Mouse (Mus musculus) spleen, adult 12 weeks (tissue): ENCODE measurements around the gene Ppp3cb.
"Not testable (repeated sequence)": the region's sequence is repeated elsewhere in the genome, so short reads cannot be mapped to it uniquely, and the experiment has no call there.

Source experiments
- DNase-seq: peaks from one replicate; pipeline ENCODE4 v3.0.0; 2022; ENCODE audit warnings: low spot score

The Ppp3cb gene

DNA sequence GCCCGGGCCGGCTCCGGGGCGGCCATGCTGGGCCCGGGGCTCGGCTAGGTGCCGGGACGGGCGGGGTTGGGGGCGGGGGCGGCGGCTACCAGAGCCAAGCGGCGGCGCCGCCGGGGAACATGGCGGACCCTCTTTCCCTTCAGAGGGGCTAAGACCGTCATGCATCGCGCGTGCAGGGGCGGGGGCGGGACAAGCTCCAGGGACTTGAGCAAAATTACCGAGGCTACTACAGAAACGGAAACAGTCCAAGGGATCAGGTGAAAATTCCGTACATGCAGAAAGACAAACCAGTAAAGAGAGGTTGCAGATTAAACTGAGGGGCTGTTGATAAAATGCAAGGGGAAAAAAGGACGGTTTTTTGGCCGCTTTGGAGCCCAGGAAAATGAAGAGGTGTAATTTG, at the start of gene Ppp3cb:
TSS of gene Ppp3cb (minus strand) at position 159 of the 400 bp plus-strand sequence.
- peak; percentile 70 for DNase-seq

- DNase-seq: no peak
These were observed 49.4 kb upstream of the Ppp3cb start for GRCm38 (mm10) chr14:20595781-20596180.

DNA sequence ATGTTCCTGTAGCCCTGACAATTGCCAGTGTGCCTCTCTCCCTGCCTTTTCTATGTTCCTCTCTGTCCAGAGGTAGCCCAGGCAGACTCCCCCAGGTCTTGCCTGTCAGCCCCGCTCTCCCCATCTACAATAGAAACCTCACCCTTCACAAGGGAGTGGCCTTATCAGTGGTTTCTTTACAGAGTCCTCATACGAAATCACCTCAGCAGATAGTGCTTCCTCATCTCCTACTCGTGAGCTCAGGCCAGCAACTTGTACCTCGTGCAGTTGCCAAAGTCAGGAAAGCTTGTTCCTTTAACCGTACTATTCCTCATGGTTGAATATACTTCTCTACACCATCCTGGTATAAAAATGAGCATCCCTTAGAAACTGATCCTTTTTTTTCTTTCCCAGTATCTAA, 41.1 kb upstream of the Ppp3cb start:
- no peak for DNase-seq

DNA sequence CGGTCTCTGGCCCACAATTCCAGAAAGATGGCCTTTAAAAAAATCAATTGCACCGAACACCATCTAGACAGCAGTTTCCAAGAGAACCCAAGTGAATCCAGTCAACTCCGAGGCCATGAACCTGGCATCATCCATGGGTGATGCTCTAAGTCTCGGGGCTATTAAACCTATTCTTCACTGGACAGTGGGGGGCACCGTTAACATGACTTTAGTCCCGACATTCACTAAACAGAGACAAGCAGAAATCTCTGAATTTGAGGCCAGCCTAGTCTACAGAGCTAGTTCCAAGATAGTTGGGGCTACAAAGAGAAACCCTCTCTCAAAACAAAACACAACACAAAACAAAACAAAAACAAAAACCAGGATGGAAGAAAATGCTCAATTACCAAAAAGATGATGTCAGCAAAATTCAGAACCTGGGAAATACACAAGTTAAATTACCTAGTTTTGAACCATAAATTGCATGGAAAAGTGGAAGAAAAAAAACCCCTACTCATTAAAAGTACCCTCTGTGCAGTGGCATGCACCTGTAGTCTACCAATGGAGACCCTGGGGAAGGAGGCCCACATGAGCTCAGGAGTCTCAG, 32.5 kb upstream of the Ppp3cb start:
- no peak for DNase-seq

- peak; percentile 49 for DNase-seq
These were observed 29.8 kb upstream of the Ppp3cb start for GRCm38 (mm10) chr14:20576179-20576578.

DNA sequence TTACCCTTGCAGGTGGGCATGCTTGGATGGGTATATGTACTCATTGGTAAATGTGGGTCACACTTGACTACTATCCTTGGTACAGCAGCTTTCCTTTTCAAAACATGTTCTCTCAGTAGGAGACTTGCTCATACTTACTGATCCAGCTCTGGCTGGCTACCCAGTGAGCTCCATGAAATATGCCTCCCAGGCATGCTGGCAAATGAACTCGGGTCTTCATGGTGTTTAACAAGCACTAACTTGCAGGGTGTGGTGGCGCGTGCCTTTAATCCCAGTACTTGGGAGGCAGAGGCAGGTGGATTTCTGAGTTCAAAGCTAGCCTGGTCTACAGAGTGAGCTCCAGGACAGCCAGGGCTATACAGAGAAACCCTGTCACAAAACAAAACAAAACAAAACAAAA, 26.8 kb upstream of the Ppp3cb start:
- not testable (repeated sequence) for DNase-seq

- DNase-seq: no peak
These were observed 19.1 kb upstream of the Ppp3cb start for GRCm38 (mm10) chr14:20565256-20566021.

DNA sequence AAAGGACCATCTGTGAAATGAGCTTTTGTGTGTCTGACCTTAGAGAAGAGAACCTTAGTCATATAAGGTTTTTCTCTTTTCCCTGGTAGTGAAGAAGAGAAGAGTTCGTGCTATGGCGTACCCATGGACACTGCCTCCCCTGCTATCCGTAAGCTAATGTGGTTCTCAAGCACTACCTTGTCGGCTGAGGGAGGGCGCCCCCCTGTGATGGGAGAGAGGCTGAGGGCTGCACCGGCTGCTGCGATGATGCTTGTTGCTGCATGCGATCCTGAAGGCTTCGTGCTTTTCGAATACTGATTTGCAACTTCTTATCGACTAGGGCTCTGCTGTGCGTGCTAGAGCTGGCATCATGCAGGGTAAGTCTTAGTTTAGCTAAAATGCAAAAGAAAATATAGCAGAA, 18.3 kb upstream of the Ppp3cb start:
- no peak for DNase-seq

GRCm38 (mm10) chr14:20561897-20562296, 15.5 kb upstream of the Ppp3cb start:
- DNase-seq: no peak

- DNase-seq: no peak
These were observed 3.8 kb upstream of the Ppp3cb start for GRCm38 (mm10) chr14:20550136-20550535.

DNA sequence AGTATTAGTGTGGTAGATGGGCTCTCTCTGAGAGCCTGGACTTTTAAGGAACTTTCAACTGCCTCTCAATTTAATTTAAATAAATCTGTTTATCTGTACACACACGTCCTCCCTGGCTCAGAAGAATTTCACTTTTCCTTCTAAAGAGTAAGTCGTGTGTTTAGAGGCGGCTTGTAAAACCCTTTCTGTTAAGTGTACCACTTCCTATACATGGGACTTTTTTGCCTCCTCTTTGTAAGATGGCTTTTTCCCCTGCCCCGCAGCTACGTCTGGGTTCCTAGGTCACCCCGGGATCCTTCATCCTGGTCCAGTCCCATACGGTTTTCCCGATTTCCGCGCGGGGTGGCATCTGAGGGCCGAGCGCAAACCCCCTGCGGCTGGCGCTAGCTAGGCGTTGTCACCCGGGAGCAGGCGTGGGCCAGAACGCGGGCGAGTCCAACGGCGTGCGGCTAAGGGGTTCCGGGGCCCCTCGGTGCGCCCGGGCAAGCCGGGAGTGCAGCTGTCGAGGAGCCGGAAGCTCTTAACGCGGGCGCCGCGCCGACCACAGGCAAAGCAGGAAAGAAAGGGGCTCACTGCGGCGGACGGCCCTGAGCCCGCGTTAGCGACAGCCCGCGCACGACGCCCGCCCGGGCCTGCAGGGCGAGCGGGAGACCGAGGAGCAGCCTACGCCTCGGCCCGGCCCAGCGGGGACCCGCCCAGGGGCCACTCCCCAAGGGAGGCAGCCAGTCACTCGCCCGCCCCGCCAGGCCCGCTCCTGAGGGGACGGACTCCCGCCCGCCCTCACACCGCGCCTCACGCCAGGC, 643 bp downstream of the Ppp3cb start:
- peak; percentile 89 for DNase-seq

DNA sequence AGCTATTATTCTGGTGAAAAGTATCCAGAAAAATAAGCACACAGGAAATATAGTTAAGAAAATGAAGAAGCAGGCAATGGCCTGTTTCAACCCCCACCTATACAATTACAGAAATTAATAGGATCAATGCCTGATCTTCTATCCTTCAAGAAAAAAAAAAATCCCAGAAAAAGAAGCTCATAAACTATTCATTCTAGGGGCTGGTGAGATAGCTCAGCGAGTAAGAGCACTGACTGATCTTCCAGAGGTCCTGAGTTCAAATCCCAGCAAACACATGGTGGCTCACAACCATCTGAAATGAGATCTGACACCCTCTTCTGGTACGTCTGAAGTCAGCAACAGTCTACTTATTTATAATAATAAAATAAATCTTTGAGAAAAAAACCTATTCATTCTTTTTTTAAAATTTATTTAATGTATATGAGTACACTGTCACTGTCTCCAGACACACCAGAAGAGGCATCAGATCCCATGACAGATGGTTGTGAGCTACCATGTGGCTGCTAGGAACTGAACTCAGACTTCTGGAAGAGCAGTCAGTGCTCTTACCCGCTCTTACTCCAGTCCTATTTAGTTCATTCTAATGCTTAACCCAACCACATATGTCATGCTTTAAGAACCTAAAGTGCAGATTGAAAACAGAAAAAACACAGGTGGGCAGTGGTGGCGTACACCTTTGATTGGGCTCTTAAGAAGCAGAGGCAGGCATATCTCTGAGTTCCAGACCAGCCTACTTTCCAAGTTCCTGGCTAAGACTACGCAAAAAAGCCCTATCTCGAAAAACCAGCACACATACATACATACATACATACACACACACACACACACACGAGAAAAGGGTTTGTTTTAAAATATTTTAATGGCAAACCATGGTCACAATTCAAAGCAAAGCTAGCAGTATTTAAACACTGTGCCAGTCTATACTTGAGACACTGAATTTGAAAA, 1.6 kb downstream of the Ppp3cb start:
- DNase-seq: no peak

GRCm38 (mm10) chr14:20529643-20530042, 16.7 kb downstream of the Ppp3cb start:
- no peak for DNase-seq

DNA sequence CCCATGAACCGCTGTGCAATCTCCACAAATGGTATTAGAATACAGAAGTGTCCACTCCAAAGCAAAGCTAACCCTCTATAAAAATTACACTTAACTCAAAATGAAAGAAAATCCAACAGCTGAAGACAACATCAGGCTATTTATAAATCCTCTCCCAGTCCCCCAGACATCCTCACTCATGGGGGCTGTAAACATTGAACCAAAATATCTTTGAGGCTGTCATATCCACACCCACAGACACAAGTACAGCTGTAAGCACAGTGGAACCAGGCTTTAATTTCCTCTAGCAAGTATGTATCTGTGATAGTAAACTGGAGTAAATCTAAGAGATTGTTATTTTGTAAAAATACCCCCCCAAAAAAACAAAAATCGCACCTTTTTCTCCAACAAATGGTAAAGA, 26.2 kb downstream of the Ppp3cb start:
- no peak for DNase-seq

- DNase-seq: no peak
These were observed 37.9 kb downstream of the Ppp3cb start for GRCm38 (mm10) chr14:20508424-20508823.

DNA sequence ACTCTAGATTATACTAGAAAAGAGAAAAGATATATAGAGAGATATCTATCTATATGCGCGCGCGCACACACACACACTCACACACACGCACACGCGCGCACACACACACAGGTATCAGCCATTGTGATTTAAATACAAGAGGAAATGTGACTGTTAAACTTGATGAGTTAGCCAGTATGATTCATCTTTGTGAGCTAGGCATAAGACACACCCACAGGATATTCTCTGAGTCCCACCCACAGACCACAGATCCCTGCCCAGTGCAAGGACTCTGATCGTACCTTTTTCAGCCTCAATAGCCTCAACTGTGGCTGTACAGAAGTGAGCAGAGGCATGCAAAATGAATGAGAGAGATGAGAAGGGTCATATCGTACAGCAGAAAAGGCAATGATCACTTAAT, 43.4 kb downstream of the Ppp3cb start:
- DNase-seq: no peak

GRCm38 (mm10) chr14:20499982-20500381, 46.4 kb downstream of the Ppp3cb start:
- DNase-seq: no peak

DNA sequence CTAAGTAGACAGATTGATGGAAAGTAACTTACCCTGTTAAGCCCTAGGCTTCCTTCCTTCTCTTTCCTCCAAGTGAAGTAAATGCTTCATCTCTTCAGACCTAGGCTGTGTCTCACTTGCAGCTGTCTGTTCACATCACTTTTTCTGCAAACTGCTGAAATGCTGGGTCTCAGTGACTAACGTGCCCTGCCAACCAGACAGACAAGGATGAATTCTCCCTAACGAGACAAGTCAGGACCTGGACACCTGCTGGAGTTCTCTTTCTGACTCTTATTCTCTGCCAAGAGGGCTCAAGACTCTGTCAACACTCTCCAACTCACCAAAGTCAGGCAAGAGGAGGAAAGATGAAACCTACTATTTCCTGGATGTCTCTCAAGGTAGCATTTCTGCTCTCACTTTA, 49.8 kb downstream of the Ppp3cb start, which contains the start of gene Mss51:
TSS of gene Mss51 (minus strand) at position 299 of the 400 bp plus-strand sequence.
- DNase-seq: no peak

DNA sequence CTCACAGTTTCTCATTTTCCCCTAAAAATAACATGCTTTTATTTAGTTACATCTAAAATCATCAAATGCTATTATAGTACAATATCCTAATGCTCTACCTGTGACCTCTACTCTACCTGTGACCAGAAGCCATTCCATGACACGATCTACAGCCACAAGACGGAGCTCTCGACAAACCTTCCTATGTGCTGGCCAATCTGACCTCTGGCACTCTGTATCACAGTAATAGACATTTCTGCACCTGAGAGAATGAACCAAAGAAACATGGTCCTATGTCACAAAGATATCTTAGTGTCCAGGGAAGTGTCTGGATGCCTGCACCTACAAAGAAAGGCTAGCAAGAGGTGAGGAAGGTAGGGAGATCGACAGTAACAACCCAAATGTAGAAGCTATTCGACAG, 60.3 kb downstream of the Ppp3cb start:
- DNase-seq: no peak

DNA sequence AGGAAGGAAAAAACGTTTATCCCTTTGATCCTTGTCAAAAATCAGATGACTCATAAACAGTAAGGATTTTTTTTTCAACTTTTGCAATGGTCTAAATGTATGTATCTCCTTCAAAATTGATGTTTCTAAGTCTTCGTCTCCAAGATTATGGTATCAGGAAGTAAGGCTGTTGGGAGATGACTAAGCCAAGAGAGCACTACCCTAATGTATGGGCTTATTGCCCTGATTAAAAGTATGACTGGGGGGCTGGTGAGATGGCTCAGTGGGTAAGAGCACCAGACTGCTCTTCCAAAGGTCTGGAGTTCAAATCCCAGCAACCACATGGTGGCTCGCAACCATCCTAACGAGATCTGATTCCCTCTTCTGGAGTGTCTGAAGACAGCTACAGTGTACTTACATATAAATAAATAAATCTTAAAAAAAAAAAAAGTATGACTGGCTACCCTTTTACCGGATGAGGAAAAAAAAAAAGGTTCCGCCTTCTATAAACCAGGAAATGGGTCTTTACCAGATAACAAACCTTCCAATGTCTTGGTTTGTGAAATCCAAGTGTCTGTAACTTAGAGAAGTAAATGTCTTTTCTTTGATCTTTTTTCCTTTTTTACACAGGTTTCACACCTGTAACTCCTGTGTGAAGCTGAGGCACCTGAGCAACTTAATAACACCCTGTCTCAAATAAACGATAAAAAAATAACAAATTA, 64.2 kb downstream of the Ppp3cb start:
- no peak for DNase-seq

GRCm38 (mm10) chr14:20481211-20481610, 65.2 kb downstream of the Ppp3cb start:
- peak; percentile 35 for DNase-seq
